Mouse (Mus musculus): ENCODE results near the gene Jrkl. TPM values are rescaled to one million over a fixed set of nuclear protein-coding genes. Genes with fewer than 3 reads are reported as not detected.

The Jrkl gene
- polyA plus RNA-seq (2016; fragmentation: Nextera tagmentation; extraction: Ambion mirVana), result 6.3 and 7.2 TPM in 2 replicates

DNA sequence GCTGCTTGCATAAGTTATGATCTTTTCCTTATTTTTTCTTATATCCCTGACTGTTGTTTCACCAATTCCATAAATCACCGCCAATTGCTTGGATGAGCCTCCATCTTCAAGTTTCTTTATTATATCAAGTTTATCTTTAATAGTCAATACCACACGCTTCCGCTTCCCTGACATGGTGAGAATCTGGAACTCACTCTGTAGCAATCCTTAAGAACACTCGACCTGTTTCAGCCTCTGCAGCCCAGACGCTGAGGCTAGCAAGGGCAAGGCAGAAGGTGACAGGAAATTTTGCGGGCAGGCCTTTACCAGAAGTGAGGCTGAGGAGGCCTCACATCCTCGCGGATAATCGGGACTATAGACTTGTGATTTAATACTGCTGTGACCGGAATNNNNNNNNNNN lies at the start of gene Jrkl:
Gene Jrkl (minus strand): TSS at position 349 of the 400 bp plus-strand sequence.
- Histone ChIP-seq H3K4me1 (peaks cover 8% of the 10 kb centered on the region), H3K9me3 (replicated peaks) (no peaks in the 10 kb centered on the region), H3K27me3 (ENCODE audit: low read depth, poor library complexity, severe bottlenecking) (no peaks in the 10 kb centered on the region), H3K36me3 (peaks cover 10% of the 10 kb centered on the region; the same call in 1 of the 2 replicates), H3K4me3 (peak within 1 kb of the TSS; percentile 57), H3K27ac (peak within 1 kb of the TSS; percentile 81)
- 10% methylated on average over 10 of the region's 10 CpGs for WGBS
- peak; percentile 34 for DNase-seq (ENCODE audit: low spot score)

DNA sequence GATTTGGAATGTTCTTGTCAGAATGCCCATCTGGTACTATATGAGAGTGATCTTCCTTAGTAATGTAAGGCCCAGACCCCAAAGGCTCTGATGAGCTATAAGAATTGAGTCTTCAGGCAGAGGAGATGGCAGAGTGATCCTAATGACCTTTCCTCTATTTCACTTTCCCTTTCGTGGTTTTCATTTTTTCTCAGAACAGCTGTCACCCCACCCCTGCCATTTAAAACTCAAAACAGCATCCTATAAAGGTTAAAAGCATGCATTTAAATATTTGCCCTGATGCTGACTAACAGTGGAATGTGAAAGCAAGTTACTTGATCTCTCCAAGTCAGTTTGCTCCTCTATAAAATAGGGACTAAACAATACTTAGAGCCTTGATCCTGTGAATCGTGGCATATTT lies 41.9 kb upstream of the Jrkl start:
- H3K9me3 ChIP-seq (replicated peaks), result no peaks in the 10 kb centered on the region
- H3K4me1 ChIP-seq, result no peaks in the 10 kb centered on the region
- no peak overlapping the region for H3K4me3 ChIP-seq
- DNase-seq (ENCODE audit: low spot score), result no peak
- no peaks in the 10 kb centered on the region for H3K36me3 ChIP-seq
- no peaks in the 10 kb centered on the region for H3K27me3 ChIP-seq (ENCODE audit: low read depth, poor library complexity, severe bottlenecking)
- no peak overlapping the region for H3K27ac ChIP-seq
- 78% methylated on average over 2 of the region's 2 CpGs for WGBS

DNA sequence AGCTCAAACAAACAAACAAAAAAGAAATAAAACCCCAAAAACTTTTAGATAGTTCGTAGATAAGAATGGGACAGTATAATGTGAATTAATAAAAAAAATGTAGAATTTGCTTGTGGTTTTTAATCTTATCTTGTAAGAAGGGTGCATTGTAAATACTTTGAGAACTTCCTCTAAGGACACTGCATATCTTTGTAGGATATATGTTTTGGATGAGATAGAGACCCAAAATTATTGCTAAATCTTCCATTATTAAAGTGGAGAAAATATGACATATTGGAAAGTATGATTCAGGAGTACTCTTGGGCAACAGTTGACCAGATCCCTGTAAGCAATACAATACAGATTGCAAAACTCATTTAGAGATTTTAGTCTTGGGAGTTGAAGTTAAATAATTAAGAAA lies 27.6 kb upstream of the Jrkl start:
- Histone ChIP-seq H3K27me3 (ENCODE audit: low read depth, poor library complexity, severe bottlenecking) (no peaks in the 10 kb centered on the region), H3K4me3 (no peak overlapping the region), H3K36me3 (no peaks in the 10 kb centered on the region), H3K9me3 (replicated peaks) (no peaks in the 10 kb centered on the region), H3K4me1 (no peaks in the 10 kb centered on the region), H3K27ac (no peak overlapping the region)
- WGBS, result 89% methylated on average over 1 of the region's 1 CpGs
- no peak for DNase-seq (ENCODE audit: low spot score)

DNA sequence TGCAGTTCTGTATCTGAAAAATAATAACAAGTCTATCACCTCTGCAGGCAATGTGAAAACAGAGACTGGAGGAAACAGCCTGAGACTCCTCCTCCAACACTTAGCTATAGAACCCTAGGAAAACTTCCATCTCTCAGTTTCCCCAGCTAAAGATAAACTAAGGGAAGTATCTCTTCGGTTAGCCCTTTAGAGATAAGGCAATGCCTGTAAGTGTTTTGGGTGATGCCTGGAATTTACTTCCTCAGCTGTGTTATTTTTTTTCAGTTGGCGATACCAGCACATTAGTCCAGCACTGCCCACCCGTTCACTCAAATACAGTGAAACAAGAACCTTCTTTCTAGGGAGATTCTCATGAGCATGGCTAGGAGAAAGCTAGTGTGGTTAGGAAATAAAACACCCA lies 15.4 kb upstream of the Jrkl start:
- no peaks in the 10 kb centered on the region for H3K27me3 ChIP-seq (ENCODE audit: low read depth, poor library complexity, severe bottlenecking)
- no peak overlapping the region for H3K4me3 ChIP-seq
- DNase-seq (ENCODE audit: low spot score), result no peak
- H3K9me3 ChIP-seq (replicated peaks), result no peaks in the 10 kb centered on the region
- no peaks in the 10 kb centered on the region for H3K4me1 ChIP-seq
- whole genome bisulfite sequencing, result 85% methylated on average over 3 of the region's 3 CpGs
- H3K27ac ChIP-seq, result no peak overlapping the region
- no peaks in the 10 kb centered on the region for H3K36me3 ChIP-seq

DNA sequence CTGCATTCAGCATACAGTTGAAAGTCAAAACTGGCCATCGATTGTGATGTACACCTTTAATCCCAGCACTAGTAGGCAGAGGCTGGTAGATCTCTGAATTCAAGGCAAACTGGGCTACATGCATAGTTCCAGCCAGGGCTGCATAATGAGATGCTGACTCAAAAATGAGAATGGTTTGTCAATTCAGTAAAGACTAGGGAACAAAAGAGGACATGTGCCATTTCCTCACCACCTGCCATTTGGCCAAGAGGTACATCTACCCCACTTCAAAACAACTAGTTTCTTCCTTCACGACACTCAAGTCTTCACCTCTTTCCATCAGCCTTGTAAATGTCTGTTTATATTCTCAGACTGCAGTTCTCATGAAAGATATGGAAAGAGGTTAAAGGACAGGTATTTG lies 12.5 kb upstream of the Jrkl start:
- H3K27me3 ChIP-seq (ENCODE audit: low read depth, poor library complexity, severe bottlenecking), result no peaks in the 10 kb centered on the region
- WGBS, result 91% methylated on average over 2 of the region's 2 CpGs
- no peaks in the 10 kb centered on the region for H3K4me1 ChIP-seq
- no peak for DNase-seq (ENCODE audit: low spot score)
- no peak overlapping the region for H3K4me3 ChIP-seq
- no peaks in the 10 kb centered on the region for H3K9me3 ChIP-seq (replicated peaks)
- no peak overlapping the region for H3K27ac ChIP-seq
- no peaks in the 10 kb centered on the region for H3K36me3 ChIP-seq

DNA sequence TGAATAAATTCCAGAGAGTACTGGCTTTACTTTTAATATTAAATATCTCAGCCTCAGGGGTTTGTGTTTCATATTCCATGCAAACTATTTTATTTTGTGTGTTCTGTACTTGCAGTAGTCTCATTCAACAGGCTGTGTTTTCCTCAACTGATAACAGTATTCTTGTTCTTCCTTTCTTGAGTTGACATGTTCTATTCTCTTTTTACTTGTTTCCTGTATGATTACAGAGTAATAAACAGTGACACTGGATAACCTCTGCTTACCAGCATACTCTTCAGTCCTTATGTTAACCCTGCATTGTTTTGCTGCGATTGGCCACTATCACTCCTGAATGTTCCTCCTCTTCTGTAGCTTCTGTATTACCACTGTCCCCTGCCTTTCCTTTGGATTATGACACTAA lies 11.1 kb upstream of the Jrkl start:
- Histone ChIP-seq H3K4me3 (no peak overlapping the region), H3K9me3 (replicated peaks) (no peaks in the 10 kb centered on the region), H3K36me3 (no peaks in the 10 kb centered on the region), H3K27me3 (ENCODE audit: low read depth, poor library complexity, severe bottlenecking) (no peaks in the 10 kb centered on the region), H3K27ac (no peak overlapping the region), H3K4me1 (no peaks in the 10 kb centered on the region)
- WGBS, result 96% methylated on average over 1 of the region's 1 CpGs
- DNase-seq (ENCODE audit: low spot score), result no peak

DNA sequence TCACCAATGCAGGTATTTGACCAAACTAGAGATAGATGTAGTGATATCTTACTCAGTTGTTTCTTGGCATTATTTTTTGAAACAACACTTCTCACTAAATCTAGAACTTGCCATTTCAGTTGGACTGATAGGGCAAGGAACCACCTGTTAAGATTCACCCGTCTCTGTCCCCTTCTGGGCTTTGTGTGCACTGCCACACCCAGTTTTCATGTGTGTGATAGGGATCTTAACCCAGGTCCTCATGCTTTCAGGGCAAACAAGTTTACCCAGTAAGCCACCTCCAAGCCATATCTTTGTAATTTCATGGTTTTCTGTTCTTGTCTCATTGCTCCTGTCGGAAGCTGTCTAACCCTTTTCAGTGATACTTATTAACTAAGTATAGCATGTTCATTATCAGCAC lies 5.6 kb upstream of the Jrkl start:
- H3K9me3 ChIP-seq (replicated peaks), result no peaks in the 10 kb centered on the region
- H3K4me1 ChIP-seq, result peaks cover 8% of the 10 kb centered on the region
- 82% methylated on average over 2 of the region's 2 CpGs for WGBS
- H3K27me3 ChIP-seq (ENCODE audit: low read depth, poor library complexity, severe bottlenecking), result no peaks in the 10 kb centered on the region
- H3K4me3 ChIP-seq, result no peak overlapping the region
- H3K27ac ChIP-seq, result no peak overlapping the region
- no peak for DNase-seq (ENCODE audit: low spot score)
- H3K36me3 ChIP-seq, result no peaks in the 10 kb centered on the region

DNA sequence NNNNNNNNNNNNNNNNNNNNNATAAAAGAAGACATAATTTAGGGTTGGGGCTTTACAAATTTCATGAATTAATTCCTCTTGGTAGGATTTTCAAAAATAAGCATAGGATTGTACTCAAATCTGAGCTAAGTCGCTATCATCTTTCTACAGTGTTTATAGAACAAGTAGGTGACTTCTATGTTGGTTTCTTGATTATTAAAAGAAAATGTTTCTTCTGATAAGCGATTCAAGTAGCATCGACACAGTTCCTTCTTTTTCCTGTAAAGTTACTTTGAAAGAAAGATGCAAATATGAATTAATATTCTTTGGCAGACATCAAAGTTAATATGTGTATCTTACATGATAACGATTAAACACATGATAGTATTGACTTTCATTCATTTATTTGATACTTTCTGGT lies 2.5 kb upstream of the Jrkl start:
- 92% methylated on average over 4 of the region's 4 CpGs for WGBS
- no peaks in the 10 kb centered on the region for H3K9me3 ChIP-seq (replicated peaks)

DNA sequence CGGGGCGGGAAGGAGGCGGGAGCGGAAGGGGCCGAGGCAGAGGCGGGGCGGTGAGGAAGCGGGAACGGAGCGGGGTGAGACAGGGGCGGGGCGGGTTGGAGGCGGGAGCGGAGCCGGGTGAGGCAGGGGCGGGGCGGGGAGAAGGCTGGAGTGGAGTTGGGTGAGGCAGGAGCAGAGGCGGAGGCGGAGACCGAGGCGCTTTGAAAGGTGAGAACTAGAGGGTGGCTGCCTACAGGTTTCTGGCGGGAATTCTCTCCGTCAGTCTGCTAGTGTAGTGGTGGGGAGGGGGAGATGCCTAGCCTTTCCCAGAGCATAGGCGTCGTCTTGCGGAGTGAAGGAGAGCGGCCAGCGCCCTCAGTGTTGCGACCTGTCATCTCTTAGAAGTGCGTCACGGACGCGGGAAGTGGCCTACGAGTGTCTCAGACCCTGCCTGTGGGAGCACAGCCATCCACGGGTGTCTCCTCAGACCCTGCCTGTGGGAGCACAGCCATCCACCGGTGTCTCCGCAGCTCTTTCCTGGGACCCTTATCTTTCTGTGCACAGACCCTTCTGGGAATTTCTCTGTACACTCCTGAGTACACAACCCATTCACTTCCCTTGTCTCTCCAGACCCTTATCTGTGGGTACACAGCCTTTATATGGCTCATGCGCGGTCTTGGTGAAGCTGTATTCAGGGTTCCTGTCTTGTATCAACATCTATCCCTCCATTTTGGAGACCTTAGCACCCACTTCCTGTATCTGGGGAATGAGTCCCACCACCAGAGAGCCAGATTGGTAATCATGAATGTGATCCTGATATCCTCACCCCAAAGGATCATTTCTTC lies 1.4 kb upstream of the Jrkl start, which contains the start of gene Ccdc82:
Gene Ccdc82 (plus strand): TSS at position 141 of the 824 bp plus-strand sequence.
- no peaks in the 10 kb centered on the region for H3K27me3 ChIP-seq (ENCODE audit: low read depth, poor library complexity, severe bottlenecking)
- H3K4me1 ChIP-seq, result peaks cover 8% of the 10 kb centered on the region
- H3K27ac ChIP-seq, result peak within 1 kb of the TSS; percentile 90
- peak; percentile 99 for DNase-seq (ENCODE audit: low spot score)
- H3K9me3 ChIP-seq (replicated peaks), result no peaks in the 10 kb centered on the region
- 5% methylated on average over 32 of the region's 39 CpGs for WGBS
- H3K4me3 ChIP-seq, result peak within 1 kb of the TSS; percentile 62
- H3K36me3 ChIP-seq, result peaks cover 10% of the 10 kb centered on the region; the same call in 1 of the 2 replicates

More for the DNA sequence above, 2.5 kb upstream of the Jrkl start:
- Histone ChIP-seq H3K27ac (no peak overlapping the region), H3K4me3 (no peak overlapping the region), H3K4me1 (peaks cover 8% of the 10 kb centered on the region), H3K36me3 (peaks cover 10% of the 10 kb centered on the region; the same call in 1 of the 2 replicates), H3K27me3 (ENCODE audit: low read depth, poor library complexity, severe bottlenecking) (no peaks in the 10 kb centered on the region)
- DNase-seq (ENCODE audit: low spot score), result no peak

DNA sequence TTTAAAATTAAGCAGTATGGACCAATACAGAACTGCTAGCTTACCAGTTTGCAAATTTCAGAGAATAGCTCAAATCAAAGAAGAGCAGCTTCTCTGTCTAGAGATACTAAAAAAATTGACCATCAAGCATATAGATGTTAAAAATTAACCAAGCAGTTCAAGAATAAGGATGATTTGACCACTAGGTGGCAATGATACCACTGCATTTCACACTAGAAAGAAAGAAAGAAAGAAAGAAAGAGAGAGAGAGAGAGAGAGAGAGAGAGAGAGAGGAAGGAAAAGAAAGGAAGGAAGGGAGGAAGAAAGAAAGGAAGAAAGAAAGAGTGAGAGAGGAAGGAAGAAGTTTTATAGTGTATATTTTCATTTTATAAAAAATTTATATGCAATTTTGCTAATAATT lies 3.3 kb downstream of the Jrkl start:
- no peaks in the 10 kb centered on the region for H3K27me3 ChIP-seq (ENCODE audit: low read depth, poor library complexity, severe bottlenecking)
- H3K4me1 ChIP-seq, result peaks cover 4% of the 10 kb centered on the region
- H3K27ac ChIP-seq, result no peak overlapping the region
- no peak overlapping the region for H3K4me3 ChIP-seq
- H3K9me3 ChIP-seq (replicated peaks), result no peaks in the 10 kb centered on the region
- H3K36me3 ChIP-seq, result peaks cover 10% of the 10 kb centered on the region; the same call in 1 of the 2 replicates
- no peak for DNase-seq (ENCODE audit: low spot score)

DNA sequence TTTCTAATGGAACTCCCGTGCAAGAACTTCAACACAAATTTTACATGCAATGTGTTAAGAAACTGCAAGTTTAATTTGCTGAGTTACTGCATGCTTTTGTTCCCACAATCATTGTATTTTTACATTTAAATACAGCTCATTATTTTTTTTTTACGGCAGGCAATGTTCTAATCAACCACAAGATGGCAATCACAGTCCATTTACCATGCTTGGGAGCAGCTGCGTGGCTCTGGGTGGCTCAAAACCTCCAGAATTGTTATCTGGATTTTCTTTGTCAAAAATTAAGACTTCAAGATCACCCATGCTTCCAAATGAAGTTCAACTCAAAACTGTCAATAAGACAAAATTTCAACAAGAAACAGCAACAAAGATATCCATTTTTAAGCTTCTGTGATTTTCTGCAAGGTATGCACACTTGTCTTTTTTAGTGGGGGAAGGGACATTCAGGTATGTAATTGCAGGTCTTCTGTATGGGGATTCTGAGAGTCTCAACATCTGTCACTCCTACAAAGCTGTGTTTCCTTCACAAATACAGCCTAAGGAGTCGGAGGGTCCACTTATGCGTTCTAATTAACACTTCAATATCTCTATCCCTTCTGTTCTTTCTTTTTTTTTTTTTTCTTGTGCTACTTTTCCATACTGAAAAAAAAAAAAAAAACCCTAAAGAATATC lies 13.9 kb downstream of the Jrkl start:
- Histone ChIP-seq H3K9me3 (replicated peaks) (no peaks in the 10 kb centered on the region), H3K27ac (no peak overlapping the region), H3K27me3 (ENCODE audit: low read depth, poor library complexity, severe bottlenecking) (no peaks in the 10 kb centered on the region), H3K4me1 (peaks cover 6% of the 10 kb centered on the region; the same call in 1 of the 2 replicates), H3K4me3 (no peak overlapping the region), H3K36me3 (no peaks in the 10 kb centered on the region)
- no peak for DNase-seq (ENCODE audit: low spot score)
- WGBS, result 29% methylated on average over 5 of the region's 5 CpGs

DNA sequence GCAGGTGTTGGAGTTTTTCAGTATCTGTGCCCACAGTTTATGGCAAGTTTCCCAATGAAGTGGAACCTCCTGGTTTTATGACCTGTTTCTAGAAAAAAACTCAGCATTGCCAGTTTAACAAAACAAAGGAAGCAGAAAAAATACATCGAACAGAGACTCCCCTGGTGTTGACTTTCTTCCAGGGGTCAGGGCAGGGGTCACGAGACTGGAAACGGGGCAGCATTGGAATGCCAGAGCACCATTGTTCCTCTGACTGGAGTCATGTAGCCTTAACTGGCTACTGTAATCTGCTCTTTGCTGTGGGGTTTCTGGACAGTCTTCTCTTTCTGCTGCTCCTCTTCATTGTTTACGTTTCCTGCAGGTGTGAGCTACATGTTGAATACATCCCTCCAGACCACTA lies 15.1 kb downstream of the Jrkl start:
- Histone ChIP-seq H3K9me3 (replicated peaks) (no peaks in the 10 kb centered on the region), H3K4me1 (peaks cover 6% of the 10 kb centered on the region; the same call in 1 of the 2 replicates), H3K27ac (no peak overlapping the region), H3K27me3 (ENCODE audit: low read depth, poor library complexity, severe bottlenecking) (no peaks in the 10 kb centered on the region), H3K36me3 (no peaks in the 10 kb centered on the region), H3K4me3 (no peak overlapping the region)
- 23% methylated on average over 4 of the region's 4 CpGs for WGBS
- DNase-seq (ENCODE audit: low spot score), result peak; percentile 31

DNA sequence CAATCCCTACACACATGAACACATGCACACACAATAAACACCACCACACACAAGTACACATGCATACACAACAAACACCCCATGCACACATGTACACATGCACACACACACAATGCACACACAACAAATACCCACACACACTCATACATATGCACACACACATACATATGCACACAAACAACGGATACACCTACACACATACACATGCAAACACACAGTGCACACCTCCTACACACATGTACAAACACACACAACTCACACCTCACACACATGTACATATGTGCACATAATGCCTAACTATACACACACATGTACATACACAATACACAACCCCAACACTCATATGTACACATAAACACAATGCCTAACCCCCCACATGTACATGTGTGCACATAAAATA lies 19.8 kb downstream of the Jrkl start:
- H3K4me1 ChIP-seq, result peaks cover 5% of the 10 kb centered on the region; the same call in 1 of the 2 replicates
- no peaks in the 10 kb centered on the region for H3K36me3 ChIP-seq
- DNase-seq (ENCODE audit: low spot score), result no peak
- no peak overlapping the region for H3K27ac ChIP-seq
- no peaks in the 10 kb centered on the region for H3K27me3 ChIP-seq (ENCODE audit: low read depth, poor library complexity, severe bottlenecking)
- WGBS, result 82% methylated on average over 1 of the region's 1 CpGs
- no peaks in the 10 kb centered on the region for H3K9me3 ChIP-seq (replicated peaks)
- no peak overlapping the region for H3K4me3 ChIP-seq
